Mouse (Mus musculus) myocyte (in vitro differentiated cells): ENCODE measurements around the gene Rhbdd2.

ENCODE experiments used
- CEBPB ChIP-seq: IDR thresholded peaks from 2 replicates; pipeline ENCODE4 v1.6.1; 2011; ENCODE audit warnings: mild to moderate bottlenecking, moderate library complexity; ENCODE audit not compliant: poor library complexity, insufficient read depth, severe bottlenecking
- POLR2A ChIP-seq: IDR thresholded peaks from one replicate; pipeline ENCODE4 v1.6.1; 2011; ENCODE audit warnings: low read depth, mild to moderate bottlenecking, control low read depth, moderate library complexity; ENCODE audit not compliant: insufficient read length
- USF1 ChIP-seq: IDR thresholded peaks from one replicate; pipeline ENCODE4 v1.6.1; 2011; ENCODE audit warnings: low read depth, mild to moderate bottlenecking, control low read depth, moderate library complexity

- TF ChIP-seq USF1 (no peak), POLR2A (no peak), CEBPB (no peak)
These were observed 49.6 kb downstream of the Rhbdd2 start for GRCm38 (mm10) chr5:135682009-135682408.
